Mouse (Mus musculus) kidney, adult 18-20 months (tissue): ENCODE data around the gene Tet3.
"Not testable (repeated sequence)": the region's sequence is repeated elsewhere in the genome, so short reads cannot be mapped to it uniquely, and the experiment has no call there.

Experiments
- DNase-seq: peaks from one replicate; pipeline ENCODE4 v3.0.0; 2021

Gene Tet3

GRCm38 (mm10) chr6:83361523-83362248 lies 97.2 kb downstream of the Tet3 start:
- no peak for DNase-seq

GRCm38 (mm10) chr6:83357436-83357835 lies 101.4 kb downstream of the Tet3 start:
- no peak for DNase-seq

- peak; percentile 85 for DNase-seq
These were observed 102.2 kb downstream of the Tet3 start for GRCm38 (mm10) chr6:83356569-83357138.

- peak; percentile 21 for DNase-seq
These were observed 103.8 kb downstream of the Tet3 start for GRCm38 (mm10) chr6:83354856-83355781.

- no peak for DNase-seq
These were observed 106.0 kb downstream of the Tet3 start for GRCm38 (mm10) chr6:83352666-83353410.

GRCm38 (mm10) chr6:83351490-83352160 lies 107.3 kb downstream of the Tet3 start:
- no peak for DNase-seq

GRCm38 (mm10) chr6:83350851-83351405 lies 108.0 kb downstream of the Tet3 start:
- no peak for DNase-seq

- DNase-seq, result no peak
These were observed 108.7 kb downstream of the Tet3 start for GRCm38 (mm10) chr6:83350172-83350571.

GRCm38 (mm10) chr6:83349274-83349958 lies 109.5 kb downstream of the Tet3 start:
- peak; percentile 94 for DNase-seq

- DNase-seq, result no peak
These were observed 110.0 kb downstream of the Tet3 start, which contains the start of gene Bola3 for GRCm38 (mm10) chr6:83348873-83349272. Gene Bola3 (plus strand): TSS chr6:83349147.

GRCm38 (mm10) chr6:83347916-83348315 lies 111.0 kb downstream of the Tet3 start:
- DNase-seq, result no peak

GRCm38 (mm10) chr6:83345285-83345684 lies 113.6 kb downstream of the Tet3 start:
- not testable (repeated sequence) for DNase-seq

- no peak for DNase-seq
These were observed 115.9 kb downstream of the Tet3 start for GRCm38 (mm10) chr6:83342957-83343356.

GRCm38 (mm10) chr6:83341387-83341786 lies 117.5 kb downstream of the Tet3 start:
- DNase-seq, result no peak

GRCm38 (mm10) chr6:83327591-83328190 lies 131.2 kb downstream of the Tet3 start:
- DNase-seq, result no peak

GRCm38 (mm10) chr6:83326761-83327160 lies 132.1 kb downstream of the Tet3 start:
- no peak for DNase-seq

- no peak for DNase-seq
These were observed 132.5 kb downstream of the Tet3 start for GRCm38 (mm10) chr6:83326394-83326736.

GRCm38 (mm10) chr6:83325525-83326393 lies 133.1 kb downstream of the Tet3 start, which contains the start of the genes Mthfd2 and Mob1a:
Gene Mthfd2 (minus strand): TSS chr6:83325908.
Gene Mob1a (plus strand): TSS chr6:83326016.
- peak; percentile 98 for DNase-seq

GRCm38 (mm10) chr6:83323652-83324419 lies 135.0 kb downstream of the Tet3 start:
- DNase-seq, result no peak
